ENCODE assay signal across 8 mouse cellular contexts in the genomic region with DNA sequence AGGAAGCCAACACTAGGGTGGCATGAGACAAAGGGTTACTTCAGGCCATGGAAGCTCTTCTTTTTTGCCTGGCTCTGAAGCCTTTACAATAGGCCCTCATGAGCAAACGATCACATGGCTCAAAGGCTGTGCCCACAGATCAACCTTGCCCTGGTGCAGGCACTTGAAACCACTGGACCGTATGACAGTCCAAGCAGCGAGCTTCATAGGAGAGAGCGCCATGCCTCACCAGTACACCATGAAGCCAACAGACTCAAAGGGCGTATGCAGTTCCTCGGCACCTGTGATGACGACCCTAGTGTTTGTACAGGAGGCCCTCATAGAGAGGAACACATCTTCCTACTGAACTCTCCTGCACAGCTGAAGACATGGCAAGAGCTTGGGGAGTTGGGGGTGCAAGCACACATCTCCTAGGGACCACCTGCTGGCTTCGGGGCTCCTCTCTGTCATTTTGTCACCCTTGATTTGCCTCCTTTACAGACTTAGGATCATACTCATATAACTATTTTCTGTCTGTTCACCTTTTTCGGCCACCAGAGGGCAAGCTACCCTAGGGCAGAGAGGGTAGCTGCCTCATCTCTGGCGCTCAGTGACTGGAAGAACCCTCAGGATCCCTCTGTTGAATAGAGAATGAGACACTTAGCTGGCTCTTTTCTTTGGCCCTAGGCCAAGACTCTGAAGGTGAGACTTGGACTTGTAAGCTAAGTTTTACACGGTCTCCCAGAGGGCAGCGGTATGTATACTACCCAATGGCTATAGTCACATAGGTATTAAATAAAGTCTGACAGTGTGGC.
A peak's percentile ranks its signal among the peaks of the same experiment; 100 is the strongest.
DNase-seq lines count a peak whose midpoint lies in the region.

No protein-coding gene starts in this region.

- no peaks in the 10 kb centered on the region for H3K27me3 ChIP-seq in embryonic facial prominence, embryonic 10.5 days (replicated peaks; ENCODE audit: low read depth, poor library complexity, severe bottlenecking)

- DNase-seq in gastrocnemius, adult 18-20 months (ENCODE audit: low spot score) = peak; percentile 19
- no peak for DNase-seq in gastrocnemius, postnatal 25 days
- peak; percentile 17 for DNase-seq in adrenal gland, adult 8-10 months
- DNase-seq in embryonic facial prominence, embryonic 10.5 days (ENCODE audit: low spot score) = peak; percentile 59
- peak; percentile 64 to 76 for DNase-seq in heart, postnatal 10 days
- DNase-seq in kidney, postnatal 14 days = peak; percentile 82
- peak; percentile 55 for DNase-seq in mesoderm, embryonic 11.5 days (ENCODE audit: low read depth, low spot score)
- peak; percentile 57 for DNase-seq in right cerebral cortex, postnatal 14 days

- WGBS in embryonic facial prominence, embryonic 10.5 days = 82% methylated on average over 12 of the region's 12 CpGs

- intact Hi-C loops in heart, postnatal 10 days (cut with DNase I) = loop anchor here (2.0 to 5.0 kb wide), 2 partner anchors 55 to 71 kb away; no protein-coding TSS in a partner anchor

- no peak overlapping the region for H3K4me3 ChIP-seq in embryonic facial prominence, embryonic 10.5 days

- H3K36me3 ChIP-seq in embryonic facial prominence, embryonic 10.5 days (replicated peaks) = peaks cover 100% of the 10 kb centered on the region

- H3K9me3 ChIP-seq in embryonic facial prominence, embryonic 10.5 days = no peaks in the 10 kb centered on the region

- no peak overlapping the region for H3K27ac ChIP-seq in embryonic facial prominence, embryonic 10.5 days (replicated peaks)

- 0 out of 2 replicates have a peak, but pooled peaks cover 7% of the 10 kb centered on the region for H3K4me1 ChIP-seq in embryonic facial prominence, embryonic 10.5 days
